Mouse (Mus musculus) bone marrow macrophage, adult 2 months (primary cell): ENCODE results near the gene Ppfia2. TPM values are rescaled to one million over a fixed set of nuclear protein-coding genes. Genes with fewer than 3 reads are reported as not detected.

Experiments used
- H3K27ac ChIP-seq: 2 replicates; pipeline ENCODE4 v1.5.1; 2012; ENCODE audit warnings: low read depth, low read length; ENCODE audit not compliant: insufficient read depth
- H3K4me1 ChIP-seq: 2 replicates; pipeline ENCODE4 v1.6.1; 2012; ENCODE audit warnings: low read length; ENCODE audit not compliant: control insufficient read depth, insufficient read depth
- H3K4me3 ChIP-seq: 2 replicates; pipeline ENCODE4 v1.5.1; 2012; ENCODE audit warnings: mild to moderate bottlenecking, low read length, moderate library complexity; ENCODE audit not compliant: insufficient read depth
- CTCF ChIP-seq: IDR thresholded peaks from 2 replicates; pipeline ENCODE4 v1.5.1; 2012; ENCODE audit warnings: low read depth, mild to moderate bottlenecking, low read length, moderate library complexity
- POLR2A ChIP-seq: IDR thresholded peaks from 2 replicates; pipeline ENCODE4 v1.6.1; 2012; ENCODE audit warnings: mild to moderate bottlenecking, low read depth, low read length, borderline replicate concordance
- polyA plus RNA-seq: library from polyadenylated mRNA; stranded (reverse); fragments of >200 nt; gene quantifications from 2 replicates; pipeline ENCODE4 v1.2.4, GENCODE M21; 2012; ENCODE audit not compliant: missing spikeins, insufficient read depth, insufficient read length

Ppfia2 gene
- polyA plus RNA-seq, 1 experiment: not detected

DNA sequence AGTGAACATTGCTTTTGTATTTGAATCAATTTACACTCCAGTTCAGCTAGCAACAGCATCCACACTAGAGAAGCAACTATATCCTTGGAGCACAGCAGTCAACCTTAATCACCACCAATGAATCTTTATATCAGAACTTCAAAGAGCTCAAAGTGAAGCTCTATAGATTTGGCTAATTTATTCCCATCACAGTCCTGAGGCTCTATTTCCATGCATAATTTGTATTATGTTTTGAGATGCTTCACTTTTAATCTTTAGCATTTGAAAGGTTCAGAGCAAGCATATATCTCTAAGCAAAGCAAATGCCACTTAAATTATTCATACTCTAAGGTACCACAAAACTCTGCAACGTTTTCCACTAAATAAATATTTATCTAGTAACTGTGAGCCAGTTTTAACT, 402.6 kb downstream of the Ppfia2 start:
- TF ChIP-seq POLR2A (no peak), CTCF (no peak)
- no peaks in the 10 kb centered on the region for H3K4me1 ChIP-seq
- H3K27ac ChIP-seq: no peak overlapping the region
- H3K4me3 ChIP-seq: no peak overlapping the region

GRCm38 (mm10) chr10:106881330-106881729, 411.2 kb downstream of the Ppfia2 start:
- TF ChIP-seq POLR2A (no peak), CTCF (no peak)
- Histone ChIP-seq H3K4me3 (no peak overlapping the region), H3K4me1 (no peaks in the 10 kb centered on the region), H3K27ac (no peak overlapping the region)

DNA sequence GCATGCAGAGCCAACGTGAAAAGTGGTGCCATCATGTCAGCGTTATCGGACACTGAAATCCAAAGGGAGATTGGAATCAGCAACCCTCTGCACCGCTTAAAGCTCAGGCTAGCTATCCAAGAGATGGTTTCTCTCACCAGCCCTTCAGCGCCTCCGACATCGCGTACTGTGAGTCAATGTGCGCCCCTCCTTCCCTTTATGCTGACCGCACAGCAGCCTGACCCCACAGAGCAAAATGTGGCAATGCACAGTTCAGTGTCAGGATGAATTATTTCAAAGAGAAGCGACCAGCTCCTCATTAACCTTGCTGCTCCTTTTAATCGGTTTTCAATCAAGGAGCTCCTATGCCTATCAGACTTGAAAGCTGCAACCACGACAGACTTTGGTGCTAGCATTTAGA, 426.2 kb downstream of the Ppfia2 start:
- TF ChIP-seq CTCF (no peak), POLR2A (no peak)
- H3K4me3 ChIP-seq: no peak overlapping the region
- no peaks in the 10 kb centered on the region for H3K4me1 ChIP-seq
- H3K27ac ChIP-seq: no peak overlapping the region

GRCm38 (mm10) chr10:106910108-106910507, 440.0 kb downstream of the Ppfia2 start:
- H3K27ac ChIP-seq: no peak overlapping the region
- no peak overlapping the region for H3K4me3 ChIP-seq
- TF ChIP-seq CTCF (no peak), POLR2A (no peak)
- no peaks in the 10 kb centered on the region for H3K4me1 ChIP-seq

DNA sequence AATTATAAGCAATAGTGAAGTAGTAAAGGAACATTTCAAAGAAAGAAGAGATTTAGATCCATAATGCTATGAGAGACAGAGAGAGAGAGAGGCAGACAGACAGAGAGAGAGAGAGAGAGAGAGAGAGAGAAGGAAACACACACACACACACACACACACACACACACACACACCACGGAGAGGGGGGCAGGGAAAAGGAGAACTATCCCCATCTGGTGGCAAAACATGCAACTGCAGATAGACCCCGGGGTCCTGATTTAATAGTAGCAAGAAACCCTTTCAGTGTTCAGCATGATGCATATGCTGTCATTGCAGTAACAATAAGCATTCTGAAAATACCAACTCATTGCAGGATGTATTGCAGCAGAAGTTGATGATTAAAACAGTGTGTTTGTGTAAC, 442.9 kb downstream of the Ppfia2 start:
- TF ChIP-seq CTCF (no peak), POLR2A (no peak)
- no peak overlapping the region for H3K4me3 ChIP-seq
- H3K27ac ChIP-seq: no peak overlapping the region
- H3K4me1 ChIP-seq: no peaks in the 10 kb centered on the region

DNA sequence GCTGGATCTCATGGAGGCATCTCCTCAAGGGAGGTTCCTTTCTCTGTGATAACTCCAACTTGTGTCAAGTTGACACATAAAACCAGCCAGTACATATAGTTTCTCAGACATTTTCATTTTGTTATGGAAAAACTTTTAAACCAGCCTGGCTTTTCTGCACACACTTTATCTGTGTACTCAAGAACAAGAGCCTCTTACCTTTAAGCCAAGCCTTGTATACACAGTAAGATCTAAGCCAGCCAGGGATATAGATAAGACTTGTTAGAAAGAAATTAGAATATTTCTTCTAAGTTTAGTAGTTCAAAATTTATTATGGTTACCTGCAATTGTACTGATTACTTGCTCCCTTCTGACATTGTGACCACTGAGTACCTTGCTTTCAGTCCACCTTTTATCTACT, 444.1 kb downstream of the Ppfia2 start:
- Histone ChIP-seq H3K27ac (no peak overlapping the region), H3K4me3 (no peak overlapping the region), H3K4me1 (no peaks in the 10 kb centered on the region)
- TF ChIP-seq CTCF (no peak), POLR2A (no peak)

DNA sequence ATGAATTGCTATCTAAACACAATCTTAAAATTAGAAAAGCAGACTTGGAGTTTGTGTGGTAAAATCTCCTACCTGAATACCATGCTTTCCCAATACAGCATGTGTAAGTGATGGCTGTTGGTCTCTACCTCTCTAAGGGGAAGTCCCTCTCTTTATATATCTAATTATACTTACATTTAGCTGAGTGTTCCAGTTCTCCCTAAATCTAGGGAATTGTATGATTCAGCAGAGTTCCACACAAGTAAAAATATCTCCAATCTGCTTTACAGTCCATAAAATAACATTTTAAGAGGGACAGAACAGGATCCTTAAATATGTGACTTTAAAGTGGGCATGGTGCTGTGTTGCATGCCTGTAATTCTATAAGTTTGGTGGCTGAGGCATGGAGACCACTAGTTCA, 444.7 kb downstream of the Ppfia2 start:
- H3K4me1 ChIP-seq: no peaks in the 10 kb centered on the region
- TF ChIP-seq POLR2A: no peak
- TF ChIP-seq CTCF: no peak

GRCm38 (mm10) chr10:106924334-106924733, 454.2 kb downstream of the Ppfia2 start:
- TF ChIP-seq CTCF: no peak
- TF ChIP-seq POLR2A: no peak
- H3K4me3 ChIP-seq: no peak overlapping the region
- no peaks in the 10 kb centered on the region for H3K4me1 ChIP-seq
- no peak overlapping the region for H3K27ac ChIP-seq

More for the DNA sequence above, 444.7 kb downstream of the Ppfia2 start:
- H3K4me3 ChIP-seq: no peak overlapping the region
- H3K27ac ChIP-seq: no peak overlapping the region

- H3K4me1 ChIP-seq: no peaks in the 10 kb centered on the region
- H3K27ac ChIP-seq: no peak overlapping the region
- no peak overlapping the region for H3K4me3 ChIP-seq
- no peak for TF ChIP-seq POLR2A
- TF ChIP-seq CTCF: no peak
Observed at GRCm38 (mm10) chr10:106924798-106925197, 454.7 kb downstream of the Ppfia2 start.

GRCm38 (mm10) chr10:106928576-106929332, 458.6 kb downstream of the Ppfia2 start:
- Histone ChIP-seq H3K4me3 (no peak overlapping the region), H3K4me1 (no peaks in the 10 kb centered on the region), H3K27ac (no peak overlapping the region)
- TF ChIP-seq CTCF (no peak), POLR2A (no peak)
